Mouse (Mus musculus): Measurements from ENCODE around the gene Nlrc4.
"Not testable (repeated sequence)": the region's sequence is repeated elsewhere in the genome, so short reads cannot be mapped to it uniquely, and the experiment has no call there.

The Nlrc4 gene

GRCm38 (mm10) chr17:74458711-74459408 is at the start of gene Nlrc4:
Gene Nlrc4 (minus strand): TSS chr17:74459142.
- no peak for DNase-seq (ENCODE audit: low spot score in 2 of 2)

GRCm38 (mm10) chr17:74508600-74508999 is 49.7 kb upstream of the Nlrc4 start:
- no peak for DNase-seq (ENCODE audit: low spot score in 2 of 2)

DNA sequence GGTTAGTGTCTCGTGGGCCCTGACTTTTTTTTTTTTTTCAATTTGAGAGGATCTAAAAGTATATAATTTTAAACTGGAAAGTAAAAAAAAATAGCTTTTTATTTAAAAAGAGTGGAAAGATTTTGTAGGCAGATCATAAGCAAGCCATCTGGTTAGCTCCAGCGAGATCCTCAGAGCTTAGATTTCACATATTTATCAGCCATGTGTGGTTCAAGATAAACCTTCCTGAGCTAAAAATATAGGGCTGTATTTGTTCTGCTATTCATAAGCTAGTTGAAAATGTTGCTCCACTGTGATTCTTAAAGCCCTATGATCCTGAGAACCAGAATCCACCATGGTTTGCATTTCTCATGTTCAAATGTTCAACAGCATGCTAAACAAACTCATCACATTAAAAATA is 49.0 kb upstream of the Nlrc4 start:
- no peak for DNase-seq (ENCODE audit: low spot score in 2 of 2)

DNA sequence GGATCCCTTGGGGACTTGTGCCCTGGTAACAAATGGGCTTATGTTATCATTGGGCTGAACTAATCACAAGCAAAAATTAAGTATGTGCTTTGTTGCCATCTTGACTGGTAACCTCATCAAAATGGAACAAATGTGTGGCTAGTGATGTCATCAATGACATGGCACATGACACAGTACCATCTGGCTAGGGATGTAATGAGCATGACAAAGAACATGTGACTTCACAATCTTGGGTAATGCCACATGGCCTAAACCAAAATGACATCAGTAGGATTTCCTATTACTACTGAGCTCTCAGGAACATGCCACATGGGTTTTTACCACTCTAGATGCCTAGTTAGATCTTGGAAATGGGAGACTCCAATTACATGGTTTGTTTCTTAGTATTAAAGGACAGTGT is 42.1 kb upstream of the Nlrc4 start:
- DNase-seq (ENCODE audit: low spot score in 2 of 2) = no peak

- no peak for DNase-seq (ENCODE audit: low spot score in 2 of 2)
These were observed 41.3 kb upstream of the Nlrc4 start for GRCm38 (mm10) chr17:74500204-74500603.

DNA sequence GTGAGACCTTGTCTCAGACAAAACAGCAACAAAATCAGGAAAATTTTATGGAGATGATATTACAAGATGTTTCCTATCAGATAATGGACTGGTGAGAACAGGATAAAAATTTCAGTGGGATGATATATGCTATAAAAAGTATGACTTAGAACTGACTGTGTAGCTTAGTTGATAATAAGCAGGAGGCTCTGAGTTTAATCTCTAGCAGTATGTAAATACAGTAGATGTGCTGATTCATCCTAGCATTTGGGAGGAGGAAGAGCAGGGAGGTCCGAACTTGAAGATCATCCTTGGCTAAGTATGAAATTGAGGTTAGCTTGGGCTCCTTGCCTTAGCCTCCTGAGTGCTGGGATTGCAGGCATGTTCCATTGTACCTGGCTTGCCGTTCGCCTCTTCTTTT is 32.6 kb upstream of the Nlrc4 start:
- no peak for DNase-seq (ENCODE audit: low spot score in 2 of 2)

DNA sequence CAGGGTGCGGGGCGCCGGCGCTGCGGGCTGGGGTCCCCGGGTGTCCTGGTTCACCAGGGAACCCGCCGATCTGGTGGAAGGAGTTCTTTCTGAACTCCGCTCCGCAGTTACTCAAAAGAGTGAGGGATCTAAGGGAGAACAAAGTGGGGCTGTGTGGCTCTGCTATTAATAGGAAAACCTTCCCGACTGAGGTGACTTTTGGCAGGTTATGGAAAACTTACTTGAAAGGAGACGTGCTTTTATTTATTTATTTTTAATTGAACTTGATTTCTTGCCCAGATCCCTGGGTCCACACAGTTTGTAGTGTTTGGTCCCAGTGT is 30.9 kb upstream of the Nlrc4 start:
- no peak for DNase-seq (ENCODE audit: low spot score in 2 of 2)

GRCm38 (mm10) chr17:74489024-74489900 is 30.3 kb upstream of the Nlrc4 start, which contains the start of gene Yipf4:
Gene Yipf4 (plus strand): TSS chr17:74489493.
- DNase-seq (ENCODE audit: low spot score in 2 of 2) = peak; percentile 92 to 94

GRCm38 (mm10) chr17:74480361-74481069 is 21.6 kb upstream of the Nlrc4 start:
- DNase-seq (ENCODE audit: low spot score in 2 of 2) = no peak

GRCm38 (mm10) chr17:74470133-74470532 is 11.2 kb upstream of the Nlrc4 start:
- not testable (repeated sequence) for DNase-seq (ENCODE audit: low spot score in 2 of 2)

DNA sequence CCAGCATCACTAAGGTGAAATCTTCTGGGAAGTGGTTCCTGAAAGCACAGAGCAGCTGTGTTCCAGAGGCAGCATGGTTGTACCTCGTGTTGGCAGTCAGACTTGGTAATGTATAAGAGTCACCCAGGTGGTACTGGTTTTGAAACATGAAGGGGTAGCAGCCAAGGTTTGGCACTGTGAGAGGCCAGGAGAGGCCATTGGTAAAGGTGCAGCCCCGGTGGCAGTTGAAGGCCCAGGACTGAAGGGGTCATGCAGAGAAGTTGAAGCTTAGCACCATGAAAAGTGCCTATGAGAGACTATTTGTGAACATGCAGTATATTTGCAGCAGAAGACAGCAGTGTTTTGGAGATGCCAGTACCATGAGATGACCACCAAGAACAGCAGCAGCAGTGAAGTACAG is 9.0 kb upstream of the Nlrc4 start:
- not testable (repeated sequence) for DNase-seq (ENCODE audit: low spot score in 2 of 2)

DNA sequence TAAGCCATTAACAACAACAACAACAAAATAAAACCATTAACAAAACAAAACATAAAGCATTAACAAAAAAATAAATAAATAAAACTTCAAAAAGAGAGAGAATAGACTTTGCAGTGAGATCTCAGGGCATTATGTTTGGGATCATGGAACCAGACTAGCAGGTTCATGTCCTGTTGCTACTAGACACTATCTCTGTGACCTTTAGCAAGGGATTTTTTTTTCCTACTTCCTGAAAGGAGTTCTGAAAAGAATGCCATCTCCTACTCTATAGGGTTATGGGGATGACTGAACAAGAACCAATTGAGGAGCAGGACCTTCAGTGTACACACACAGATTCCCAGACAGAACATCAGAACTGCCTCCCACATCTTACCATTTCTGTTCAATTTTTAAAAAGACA is 4.6 kb upstream of the Nlrc4 start:
- no peak for DNase-seq (ENCODE audit: low spot score in 2 of 2)

- DNase-seq (ENCODE audit: low spot score in 2 of 2) = no peak
These were observed 817 bp downstream of the Nlrc4 start for GRCm38 (mm10) chr17:74457972-74458677.

- DNase-seq (ENCODE audit: low spot score in 2 of 2) = no peak
These were observed 2.1 kb downstream of the Nlrc4 start for GRCm38 (mm10) chr17:74456825-74457224.

- no peak for DNase-seq (ENCODE audit: low spot score in 2 of 2)
These were observed 3.5 kb downstream of the Nlrc4 start for GRCm38 (mm10) chr17:74455426-74455825.

GRCm38 (mm10) chr17:74454660-74455059 is 4.3 kb downstream of the Nlrc4 start:
- DNase-seq (ENCODE audit: low spot score in 2 of 2) = no peak

DNA sequence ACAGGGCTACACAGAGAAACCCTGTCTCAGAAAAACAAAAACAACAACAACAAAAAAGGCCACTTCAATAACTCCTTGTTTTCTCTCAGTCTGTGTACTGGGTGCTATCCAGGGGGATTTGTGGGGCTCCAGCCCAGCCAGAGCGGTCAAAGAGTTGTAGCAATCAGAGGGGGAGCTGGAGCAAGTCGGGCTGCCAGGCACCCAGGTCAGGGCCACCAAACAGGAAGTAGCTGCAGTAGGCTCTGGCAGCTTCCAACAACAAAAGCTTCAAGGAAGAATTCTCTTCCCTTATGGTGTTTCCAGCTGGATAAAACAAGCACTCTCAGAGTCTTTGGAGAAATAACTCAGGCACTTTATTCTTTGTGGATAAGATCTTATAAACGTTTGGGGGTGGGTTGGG is 5.0 kb downstream of the Nlrc4 start:
- no peak for DNase-seq (ENCODE audit: low spot score in 2 of 2)

GRCm38 (mm10) chr17:74449776-74450175 is 9.2 kb downstream of the Nlrc4 start:
- no peak for DNase-seq (ENCODE audit: low spot score in 2 of 2)

DNA sequence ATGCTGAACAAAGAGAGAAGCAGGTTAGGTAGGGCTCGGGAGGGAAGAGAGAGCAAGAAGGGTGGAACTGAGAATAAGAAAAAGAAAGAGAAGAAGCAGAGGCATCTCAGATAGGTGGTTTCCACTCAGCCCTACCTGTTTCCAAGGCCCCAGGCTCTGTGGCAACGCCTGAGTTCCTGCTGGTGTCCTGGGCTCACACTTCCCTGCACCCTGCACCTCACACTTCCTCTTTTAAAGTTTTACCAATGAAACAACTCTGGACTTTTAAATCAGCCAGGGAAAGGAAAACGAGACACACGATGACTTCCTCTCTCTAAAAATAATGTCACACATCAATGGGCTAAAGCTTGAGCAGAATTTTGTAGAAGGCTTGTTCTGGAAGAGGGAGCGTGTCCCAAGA is 18.5 kb downstream of the Nlrc4 start:
- DNase-seq (ENCODE audit: low spot score in 2 of 2) = no peak

DNA sequence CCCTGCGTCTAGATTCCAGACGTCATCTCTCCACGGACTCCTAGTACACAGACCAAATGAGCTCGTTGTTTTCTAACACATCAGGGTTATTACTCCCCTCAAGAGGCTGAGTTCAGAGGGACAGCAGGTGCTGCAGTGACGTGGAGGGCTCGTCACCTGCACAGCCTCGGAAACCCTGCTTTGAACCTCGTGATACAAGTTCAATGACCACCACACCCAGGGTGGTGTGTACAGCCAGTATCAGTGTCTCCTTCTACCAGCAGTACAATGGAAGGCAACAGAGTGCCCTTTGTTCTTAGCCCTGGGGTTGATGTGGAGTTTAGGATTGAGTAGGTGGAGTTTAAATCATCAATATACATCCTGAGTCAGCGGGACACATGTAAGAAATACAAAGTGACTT is 21.2 kb downstream of the Nlrc4 start:
- DNase-seq (ENCODE audit: low spot score in 2 of 2) = no peak

DNA sequence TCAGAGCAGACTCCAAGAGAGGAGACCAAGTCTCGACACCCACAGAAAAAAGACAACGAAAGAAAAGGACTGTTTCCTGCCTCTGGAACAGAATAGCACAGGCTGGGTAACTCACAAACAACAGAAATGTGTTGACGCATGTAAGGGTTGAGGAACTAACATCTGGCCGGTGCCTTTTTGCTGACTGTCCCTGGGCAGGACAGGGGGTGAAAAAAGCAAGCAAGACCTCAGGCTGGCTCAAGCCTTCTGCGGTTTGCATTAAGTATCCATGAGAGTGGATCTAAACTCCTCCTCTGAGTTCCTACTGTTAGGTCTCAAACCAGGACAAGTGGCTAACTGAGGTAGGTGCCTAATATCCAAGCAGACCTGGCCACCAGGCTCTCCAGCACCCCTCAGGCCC is 26.3 kb downstream of the Nlrc4 start:
- DNase-seq (ENCODE audit: low spot score in 2 of 2) = no peak

- no peak for DNase-seq (ENCODE audit: low spot score in 2 of 2)
These were observed 27.5 kb downstream of the Nlrc4 start for GRCm38 (mm10) chr17:74431481-74431880.

Measured in thymus, postnatal 10 days (tissue).